Mouse (Mus musculus): ENCODE measurements around the gene Dact1.

Dact1 gene

GRCm38 (mm10) chr12:71337025-71337582 lies 27.4 kb downstream of the Dact1 start:
- no peak for DNase-seq (ENCODE audit: low read depth, low spot score)

- DNase-seq (ENCODE audit: low read depth, low spot score), result no peak
These were observed 28.3 kb downstream of the Dact1 start for GRCm38 (mm10) chr12:71337896-71338463.

GRCm38 (mm10) chr12:71339142-71339848 lies 29.6 kb downstream of the Dact1 start:
- no peak for DNase-seq (ENCODE audit: low read depth, low spot score)

GRCm38 (mm10) chr12:71342397-71342796 lies 32.7 kb downstream of the Dact1 start:
- no peak for DNase-seq (ENCODE audit: low read depth, low spot score)

- no peak for DNase-seq (ENCODE audit: low read depth, low spot score)
These were observed 35.8 kb downstream of the Dact1 start for GRCm38 (mm10) chr12:71345471-71345870.

GRCm38 (mm10) chr12:71346071-71346470 lies 36.4 kb downstream of the Dact1 start:
- no peak for DNase-seq (ENCODE audit: low read depth, low spot score)

GRCm38 (mm10) chr12:71348401-71348896 lies 38.8 kb downstream of the Dact1 start:
- DNase-seq (ENCODE audit: low read depth, low spot score), result no peak

GRCm38 (mm10) chr12:71350077-71350476 lies 40.4 kb downstream of the Dact1 start:
- no peak for DNase-seq (ENCODE audit: low read depth, low spot score)

GRCm38 (mm10) chr12:71354656-71355055 lies 45.0 kb downstream of the Dact1 start:
- no peak for DNase-seq (ENCODE audit: low read depth, low spot score)

- DNase-seq (ENCODE audit: low read depth, low spot score), result no peak
These were observed 45.4 kb downstream of the Dact1 start for GRCm38 (mm10) chr12:71355092-71355491.

- no peak for DNase-seq (ENCODE audit: low read depth, low spot score)
These were observed 51.9 kb downstream of the Dact1 start for GRCm38 (mm10) chr12:71361616-71362015.

- DNase-seq (ENCODE audit: low read depth, low spot score), result no peak
These were observed 52.7 kb downstream of the Dact1 start for GRCm38 (mm10) chr12:71362425-71362824.

- no peak for DNase-seq (ENCODE audit: low read depth, low spot score)
These were observed 54.4 kb downstream of the Dact1 start for GRCm38 (mm10) chr12:71364106-71364505.

GRCm38 (mm10) chr12:71364531-71364930 lies 54.8 kb downstream of the Dact1 start:
- DNase-seq (ENCODE audit: low read depth, low spot score), result no peak

- DNase-seq (ENCODE audit: low read depth, low spot score), result no peak
These were observed 55.5 kb downstream of the Dact1 start for GRCm38 (mm10) chr12:71365208-71365607.

- DNase-seq (ENCODE audit: low read depth, low spot score), result no peak
These were observed 56.5 kb downstream of the Dact1 start for GRCm38 (mm10) chr12:71366175-71366574.

- no peak for DNase-seq (ENCODE audit: low read depth, low spot score)
These were observed 58.9 kb downstream of the Dact1 start for GRCm38 (mm10) chr12:71368631-71369030.

Measured in forelimb bud, embryonic 11.5 days (tissue).